Mouse (Mus musculus) liver, adult 2 months (tissue): ENCODE measurements at regions not wholly inside any gene's neighbourhood (a gene's known extent, or its start where the extent isn't known, plus 50 kb on each side); places are given as distances from the start of the nearest gene placed in this dataset.

Experiments
- CTCF ChIP-seq: fragments of 200-500 bp; IDR thresholded peaks from 2 replicates; pipeline ENCODE4 v1.5.1; 2011; ENCODE audit warnings: low read depth, low read length, control low read depth
- POLR2A ChIP-seq: fragments of 200-500 bp; IDR thresholded peaks from 2 replicates; pipeline ENCODE4 v1.6.1; 2011; ENCODE audit warnings: low read length, control low read depth; ENCODE audit not compliant: insufficient read depth; ENCODE audit errors: extremely low read depth

- TF ChIP-seq POLR2A (no peak), CTCF (no peak)
Measured at GRCm38 (mm10) chr8:26809943-26810342, 167.2 kb upstream of the Zfp703 start.
